Mouse (Mus musculus) heart, adult 9 months (tissue): ENCODE measurements around the gene Sav1.

Source experiments
- DNase-seq, 2 experiments: peaks; one replicate each; pipeline ENCODE4 v3.0.0; 2022; ENCODE audit warnings: low spot score in 2 of 2

Sav1 gene

GRCm38 (mm10) chr12:69962468-69962867, 24.3 kb downstream of the Sav1 start:
- DNase-seq, result peak; percentile 44 to 66

- no peak for DNase-seq
Observed at GRCm38 (mm10) chr12:69957378-69957777, 29.4 kb downstream of the Sav1 start.

GRCm38 (mm10) chr12:69947502-69947901, 39.3 kb downstream of the Sav1 start:
- no peak for DNase-seq

GRCm38 (mm10) chr12:69945861-69946260, 40.9 kb downstream of the Sav1 start:
- no peak for DNase-seq

- no peak for DNase-seq
Observed at GRCm38 (mm10) chr12:69941655-69942329, 45.0 kb downstream of the Sav1 start.

GRCm38 (mm10) chr12:69939291-69939690, 47.5 kb downstream of the Sav1 start:
- DNase-seq, result no peak

- no peak for DNase-seq
Observed at GRCm38 (mm10) chr12:69937731-69938130, 49.1 kb downstream of the Sav1 start.

- no peak for DNase-seq
Observed at GRCm38 (mm10) chr12:69926716-69927115, 60.1 kb downstream of the Sav1 start.

GRCm38 (mm10) chr12:69924012-69924411, 62.8 kb downstream of the Sav1 start:
- DNase-seq, result peak in 1 of 2 experiments; percentile 18

- no peak for DNase-seq
Observed at GRCm38 (mm10) chr12:69923603-69924002, 63.2 kb downstream of the Sav1 start.

- no peak for DNase-seq
Observed at GRCm38 (mm10) chr12:69923128-69923527, 63.7 kb downstream of the Sav1 start.

GRCm38 (mm10) chr12:69922099-69922498, 64.7 kb downstream of the Sav1 start:
- DNase-seq, result no peak

GRCm38 (mm10) chr12:69917870-69918269, 68.9 kb downstream of the Sav1 start:
- no peak for DNase-seq
